Mouse (Mus musculus) lung, postnatal 14 days (tissue): ENCODE measurements at regions not wholly inside any gene's neighbourhood (a gene's known extent, or its start where the extent isn't known, plus 50 kb on each side); places are given as distances from the start of the nearest gene placed in this dataset.
"Not testable (repeated sequence)": the region's sequence is repeated elsewhere in the genome, so short reads cannot be mapped to it uniquely, and the experiment has no call there.

Source experiments
- DNase-seq: peaks from one replicate; pipeline ENCODE4 v3.0.0; 2021

GRCm38 (mm10) chr17:83050591-83051197 lies 164.4 kb upstream of the Pkdcc start:
- no peak for DNase-seq

DNA sequence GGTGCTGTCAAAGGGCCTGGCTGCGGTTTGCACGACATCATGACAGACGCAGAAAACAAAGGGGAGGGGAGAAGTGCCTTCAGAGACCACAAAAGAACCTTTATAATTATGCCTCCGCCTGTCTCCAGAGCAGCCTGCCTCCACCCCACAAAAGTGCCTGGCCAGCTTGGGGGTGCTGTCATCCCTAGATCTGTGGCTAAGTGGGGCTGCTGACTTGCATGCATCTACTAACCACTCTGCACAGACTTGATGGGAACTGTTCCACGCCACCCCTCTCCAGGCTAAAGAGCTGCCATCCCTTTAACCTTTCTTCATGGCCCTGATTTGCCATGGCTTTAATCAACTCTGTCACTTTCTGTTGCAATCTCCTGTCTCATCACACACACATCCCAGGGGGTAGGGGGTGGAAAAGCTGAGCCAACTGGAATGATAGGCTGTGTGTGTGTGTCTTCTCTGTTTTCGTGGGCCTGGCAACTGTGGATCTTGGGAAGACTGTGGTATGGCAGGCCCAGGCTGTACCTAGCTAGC lies 162.4 kb upstream of the Pkdcc start:
- no peak for DNase-seq

DNA sequence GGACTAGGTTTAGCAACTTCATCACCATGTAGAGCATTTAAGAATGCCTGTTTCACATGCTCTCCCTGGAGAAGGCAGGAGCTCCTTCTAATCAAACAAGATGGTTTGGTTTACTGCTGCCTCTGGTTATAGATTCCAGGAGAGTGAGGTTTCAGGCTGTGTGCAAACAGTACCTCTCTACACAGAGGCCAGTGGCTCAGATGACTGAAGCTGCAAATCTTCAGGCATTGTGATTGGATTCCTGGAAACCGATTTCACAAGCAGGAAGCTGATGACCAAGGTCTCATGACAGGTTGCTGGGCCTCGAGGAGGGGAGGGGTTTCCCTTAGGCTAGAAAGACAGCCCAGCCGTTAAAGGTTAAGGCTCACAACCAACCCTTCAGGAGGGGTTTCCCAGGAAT lies 157.3 kb upstream of the Pkdcc start:
- no peak for DNase-seq

DNA sequence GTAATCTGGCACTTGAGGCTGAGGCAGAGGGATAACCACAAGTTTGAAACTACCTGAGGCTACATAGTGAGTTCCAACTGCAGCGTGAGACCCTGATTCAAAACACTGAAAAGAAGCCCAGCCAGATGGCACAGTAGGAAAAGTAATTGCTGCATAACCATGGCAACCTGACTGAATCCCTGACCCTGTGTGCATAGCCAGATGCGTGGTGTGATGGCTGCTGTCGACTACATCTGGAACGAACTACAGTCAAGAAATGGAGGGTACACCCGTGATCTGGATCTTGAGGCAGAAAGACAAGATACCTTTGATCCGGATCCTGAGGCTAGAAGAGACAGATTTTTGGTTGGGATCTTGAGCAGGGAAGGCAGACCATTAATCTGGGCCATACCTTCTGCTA lies 153.2 kb upstream of the Pkdcc start:
- no peak for DNase-seq

DNA sequence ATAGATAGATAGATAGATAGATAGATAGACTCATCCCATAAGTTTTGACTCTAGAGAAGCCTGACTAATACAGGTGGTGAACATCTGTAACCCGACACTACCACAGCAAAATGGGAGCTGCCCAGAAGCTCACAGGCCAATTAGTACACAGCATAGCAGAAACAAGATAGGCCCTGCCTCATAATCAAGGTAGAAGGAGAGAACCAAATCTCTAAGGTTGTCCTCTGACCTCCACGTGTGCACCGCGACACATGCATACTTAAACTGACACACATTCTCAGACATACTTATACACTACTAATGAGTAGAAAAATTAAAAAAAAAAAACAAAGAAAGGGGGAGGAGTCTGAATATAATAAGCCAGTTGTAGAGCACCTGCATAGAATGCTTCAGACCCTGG lies 151.2 kb upstream of the Pkdcc start:
- DNase-seq, result no peak

DNA sequence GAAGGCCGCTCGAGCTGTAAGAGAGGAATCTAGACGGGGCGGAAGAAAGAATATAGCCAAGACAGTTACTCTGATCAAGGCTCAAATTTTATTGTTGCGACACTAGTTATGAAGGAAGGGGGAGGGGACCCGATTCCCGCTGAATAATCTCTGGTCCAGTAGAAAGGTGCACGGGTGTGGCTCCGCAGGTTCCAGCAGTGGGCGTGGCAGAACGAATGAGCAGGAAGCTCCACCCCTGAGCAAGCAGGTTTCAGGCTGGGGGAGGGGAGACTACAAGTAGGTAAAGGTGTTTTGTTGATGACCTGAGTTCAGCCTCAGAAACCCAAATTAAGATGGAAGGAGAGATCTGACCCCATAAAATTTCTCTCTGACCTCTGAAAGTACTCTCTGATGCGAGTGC lies 150.7 kb upstream of the Pkdcc start:
- not testable (repeated sequence) for DNase-seq

DNA sequence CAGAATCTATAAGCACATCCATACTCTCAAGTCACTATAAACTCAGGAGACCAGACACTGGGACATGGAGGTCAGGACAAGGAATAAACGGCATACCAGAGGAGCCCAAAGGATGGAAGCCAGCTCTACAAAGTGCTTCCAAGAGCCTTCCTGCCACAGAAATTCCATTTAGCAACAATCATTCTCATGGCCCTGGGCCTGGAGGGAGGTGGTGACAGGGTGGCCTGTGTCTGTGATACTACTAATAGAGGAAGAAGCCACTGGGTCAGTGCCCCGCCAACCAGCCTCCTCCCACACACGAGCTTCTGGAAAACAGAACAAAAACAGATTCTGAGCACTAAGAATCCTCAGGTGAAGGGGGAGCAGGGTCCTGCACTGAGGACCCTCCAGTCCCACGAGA lies 145.8 kb upstream of the Pkdcc start:
- peak; percentile 27 for DNase-seq

GRCm38 (mm10) chr17:83071746-83072145 lies 143.3 kb upstream of the Pkdcc start:
- DNase-seq, result no peak

GRCm38 (mm10) chr17:83072175-83072574 lies 142.9 kb upstream of the Pkdcc start:
- DNase-seq, result no peak

- DNase-seq, result no peak
Measured at GRCm38 (mm10) chr17:83074893-83075292, 140.2 kb upstream of the Pkdcc start.

GRCm38 (mm10) chr17:83077737-83078600 lies 137.1 kb upstream of the Pkdcc start:
- no peak for DNase-seq

GRCm38 (mm10) chr17:83078601-83079360 lies 136.3 kb upstream of the Pkdcc start:
- DNase-seq, result peak; percentile 24

DNA sequence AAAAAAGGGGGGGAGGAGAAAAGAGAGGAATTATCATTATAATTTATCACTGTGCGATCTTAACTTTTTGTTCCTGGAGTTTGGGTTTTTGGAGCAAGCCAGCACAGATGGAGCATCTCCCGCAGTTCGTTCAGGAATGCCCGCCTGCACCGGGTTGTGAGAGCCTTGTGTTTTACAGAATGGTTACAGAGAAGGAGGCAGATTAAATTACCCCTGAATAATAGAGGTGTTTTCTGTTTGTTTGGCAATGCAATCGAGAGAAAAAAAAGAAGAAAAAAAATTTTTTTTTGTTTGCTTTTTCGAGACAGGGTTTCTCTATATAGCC lies 135.8 kb upstream of the Pkdcc start:
- DNase-seq, result no peak

GRCm38 (mm10) chr17:83081729-83082128 lies 133.4 kb upstream of the Pkdcc start:
- no peak for DNase-seq

GRCm38 (mm10) chr17:83083521-83083920 lies 131.6 kb upstream of the Pkdcc start:
- DNase-seq, result no peak

DNA sequence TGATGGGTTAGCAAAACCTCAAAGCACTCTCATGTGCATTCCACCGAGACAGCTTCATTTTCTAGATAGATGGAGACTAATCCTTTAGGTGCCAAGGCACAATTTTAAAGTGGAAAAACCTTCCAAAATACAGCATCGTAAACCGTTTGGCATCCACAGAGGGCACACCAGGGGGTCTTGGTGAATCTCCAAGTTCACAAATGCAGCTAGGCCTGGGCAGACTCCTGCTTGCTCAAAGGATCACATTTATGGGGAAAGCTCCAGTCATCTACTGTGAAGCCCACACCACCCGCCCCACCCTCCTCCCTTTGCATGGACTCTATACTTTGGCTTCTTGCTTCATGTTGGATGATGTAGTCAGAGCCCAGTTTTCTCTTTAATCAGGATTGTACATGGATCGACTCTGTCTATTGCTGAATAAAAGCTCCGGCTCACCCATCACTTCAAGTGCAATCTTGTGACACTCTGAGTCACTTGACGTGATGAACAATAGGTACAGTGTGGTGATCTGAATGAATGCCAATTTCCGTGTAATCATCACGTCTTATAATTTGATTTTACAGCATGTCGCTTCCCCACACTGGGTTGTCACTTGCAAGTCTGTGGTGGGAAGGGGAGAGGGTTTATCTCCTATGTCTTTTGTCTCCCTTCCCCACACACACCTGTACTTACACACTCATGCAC lies 129.2 kb upstream of the Pkdcc start:
- DNase-seq, result no peak

GRCm38 (mm10) chr17:83086703-83087102 lies 128.4 kb upstream of the Pkdcc start:
- DNase-seq, result no peak

GRCm38 (mm10) chr17:83088471-83088870 lies 126.6 kb upstream of the Pkdcc start:
- DNase-seq, result no peak

GRCm38 (mm10) chr17:83089856-83090692 lies 125.0 kb upstream of the Pkdcc start:
- DNase-seq, result no peak

DNA sequence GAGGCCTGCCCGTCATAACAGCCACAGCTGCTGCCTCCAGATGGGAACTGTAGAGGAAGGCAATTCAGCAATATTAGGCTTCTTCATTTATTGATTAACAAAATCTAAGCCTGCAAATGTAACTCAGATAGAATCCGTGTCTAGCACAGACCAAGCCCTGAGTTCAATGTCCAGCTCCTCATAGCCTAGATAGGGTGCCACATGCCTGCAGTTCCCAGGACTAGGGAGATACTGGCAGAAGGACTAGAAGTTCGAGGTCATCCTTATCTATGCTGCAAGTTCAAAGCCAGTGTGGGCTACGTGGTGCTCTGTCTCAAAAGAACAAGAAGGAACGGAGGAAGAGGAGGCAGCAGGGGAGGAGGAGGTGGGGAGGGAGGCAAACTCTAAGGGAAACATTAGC lies 121.2 kb upstream of the Pkdcc start:
- DNase-seq, result no peak

GRCm38 (mm10) chr17:83096451-83096850 lies 118.6 kb upstream of the Pkdcc start:
- no peak for DNase-seq

DNA sequence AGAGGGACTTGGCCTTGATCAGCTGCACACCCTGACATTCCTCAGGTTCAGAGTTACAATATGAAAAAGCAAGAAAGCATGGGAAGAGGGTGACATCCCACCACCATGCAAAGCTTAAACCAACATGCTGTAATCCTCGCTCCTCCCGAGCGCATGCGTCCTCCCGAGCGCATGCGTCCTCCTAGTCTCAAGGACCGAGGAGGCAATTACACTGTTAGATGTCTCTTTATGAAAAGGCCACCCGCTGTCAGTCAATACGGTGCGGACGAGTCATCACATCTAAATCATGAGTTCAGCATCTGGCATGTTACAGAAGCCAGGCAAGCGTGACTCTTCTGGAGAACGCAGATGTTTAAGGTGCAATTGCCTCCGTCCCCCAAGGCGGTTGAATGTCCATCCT lies 117.1 kb upstream of the Pkdcc start:
- DNase-seq, result no peak
